Mouse (Mus musculus): Measurements from ENCODE around the gene Gm9945. TPM values are rescaled to one million over a fixed set of nuclear protein-coding genes. Genes with fewer than 3 reads are reported as not detected.

The Gm9945 gene
- total RNA-seq (2023) = not detected

GRCm38 (mm10) chr11:53479783-53480301, at the start of gene Gm9945, which contains the start of gene Sowaha:
Gene Gm9945, plus strand, starts transcription at chr11:53480166.
Gene Sowaha, minus strand, starts transcription at chr11:53480274.

DNA sequence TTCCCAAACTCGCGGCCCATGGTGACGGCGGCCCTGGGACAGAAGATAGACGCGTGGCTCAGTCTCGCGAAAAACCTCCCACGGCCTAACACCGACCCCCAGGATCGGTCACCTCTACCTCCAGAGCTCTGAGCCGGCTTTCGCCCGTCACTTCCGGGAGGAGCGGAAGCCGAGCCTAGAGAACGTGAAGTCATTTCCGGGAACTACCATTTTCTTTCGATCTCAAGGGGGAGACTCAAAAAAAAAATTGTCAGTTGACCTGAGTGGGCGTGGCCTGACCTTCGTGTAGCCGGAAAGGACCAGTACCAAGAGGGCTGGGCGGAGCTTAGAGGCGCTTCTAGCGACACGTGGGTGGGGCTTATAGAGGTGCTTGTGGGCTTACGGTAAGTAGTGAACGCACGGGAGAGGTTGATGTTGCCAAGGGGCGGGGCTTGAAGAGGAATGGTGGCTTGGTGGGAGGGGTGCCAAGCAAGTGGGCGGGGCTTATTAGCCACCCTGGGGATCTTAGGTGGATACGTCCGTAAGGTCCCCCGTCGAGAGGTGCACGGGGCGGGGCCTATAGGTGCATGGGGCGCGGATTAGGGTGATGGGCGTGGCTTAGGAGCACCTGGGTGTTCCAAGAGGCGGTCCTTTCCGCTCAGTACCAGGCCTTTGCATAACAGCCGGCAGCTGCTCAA, 49.2 kb upstream of the Gm9945 start, which contains the start of the genes Uqcrq and Gdf9:
Gene Uqcrq, minus strand, starts transcription at position 162 of the 677 bp plus-strand sequence.
Gene Gdf9, plus strand, starts transcription at position 354 of the 677 bp plus-strand sequence.

DNA sequence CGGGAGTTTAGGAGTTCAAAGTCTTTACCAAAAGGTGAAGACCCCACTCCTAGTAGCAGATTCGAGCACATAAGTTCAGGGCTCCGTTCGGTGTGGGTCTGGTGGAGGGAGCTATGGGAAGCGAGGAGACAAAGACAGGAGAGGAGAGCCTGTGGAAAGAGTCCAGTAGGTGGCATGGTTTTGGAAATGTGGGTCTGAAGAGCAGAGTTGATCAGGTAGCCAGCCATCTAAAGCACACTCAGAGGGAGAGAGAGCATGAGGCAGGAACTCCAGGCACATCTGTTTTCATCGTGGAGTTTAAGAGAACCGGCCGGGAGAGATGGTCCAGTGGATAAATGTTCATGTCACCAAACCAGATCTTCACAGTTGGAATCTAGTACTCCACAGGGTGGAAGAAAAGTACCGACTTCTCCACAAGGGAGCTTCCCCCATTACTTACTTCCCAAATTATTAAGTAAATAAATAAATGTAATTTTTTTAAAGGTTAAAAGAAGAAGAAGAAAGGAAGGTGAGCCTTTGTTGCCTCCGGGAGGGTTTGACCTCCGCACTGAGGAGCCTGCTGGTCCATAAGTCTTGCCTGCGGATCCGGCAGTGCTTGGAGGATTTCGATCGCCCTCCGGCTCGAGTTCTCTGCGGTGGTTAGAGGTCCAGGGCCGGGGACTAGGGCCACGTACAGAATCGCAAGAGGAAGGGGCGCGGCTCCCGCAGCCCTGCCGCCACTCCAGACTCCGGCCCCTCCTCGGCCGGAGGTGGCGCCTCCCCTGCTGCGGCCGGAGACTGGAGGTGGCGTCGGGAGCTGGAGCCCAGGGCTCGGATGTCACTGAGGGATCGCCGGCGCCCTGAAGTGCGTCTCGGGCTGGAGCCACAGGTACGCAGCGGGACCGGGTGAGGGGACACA, 23.2 kb upstream of the Gm9945 start, which contains the start of the genes Gm10447 and Shroom1:
Gene Gm10447, minus strand, starts transcription at position 637 of the 898 bp plus-strand sequence.
Gene Shroom1, plus strand, starts transcription at position 732 of the 898 bp plus-strand sequence.

DNA sequence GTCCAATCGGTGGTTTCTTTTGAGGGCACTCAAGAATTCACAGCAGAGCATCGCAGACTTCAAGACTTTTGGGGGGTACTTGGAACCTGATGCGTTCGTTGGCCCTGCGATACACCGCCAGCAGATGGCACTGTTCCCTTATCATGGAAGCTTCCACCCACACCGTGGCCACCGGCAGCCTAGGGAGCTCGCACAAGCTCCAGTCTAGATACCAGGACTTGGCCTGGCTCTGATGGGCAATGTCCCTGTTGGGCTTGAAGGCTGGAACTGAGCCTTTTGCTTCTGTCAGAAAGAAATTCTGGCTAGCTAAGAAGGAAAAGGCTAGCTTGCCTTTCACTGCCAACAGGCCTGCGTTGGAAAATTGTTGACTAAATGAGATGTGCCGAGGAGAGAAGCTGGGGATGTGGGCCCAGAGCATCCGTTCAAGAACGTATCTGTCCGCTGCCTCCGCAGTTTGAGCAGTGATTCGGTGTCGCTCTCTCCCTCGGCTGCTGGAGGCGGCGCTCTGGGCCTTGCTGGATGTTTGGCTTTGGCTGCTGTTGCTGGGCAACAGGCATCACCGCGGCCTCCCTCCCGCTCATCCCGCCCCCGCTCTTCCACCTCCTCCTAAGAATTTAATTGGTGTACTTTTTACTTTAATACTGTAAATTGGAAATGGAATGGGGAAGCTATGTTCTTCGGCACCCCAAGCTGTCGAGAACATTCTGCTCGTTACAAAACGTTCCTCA, 9.8 kb upstream of the Gm9945 start, which contains the start of gene Gm9837:
Gene Gm9837, minus strand, starts transcription at position 512 of the 728 bp plus-strand sequence.

GRCm38 (mm10) chr11:53519207-53520121, 39.5 kb downstream of the Gm9945 start, which contains the start of gene Sept8:
Gene Sept8, plus strand, starts transcription at chr11:53519257.

Other genes with a start within 250 kb of the Gm9945 start
- 10 to 100 TPM; 87.9 to 98.8 TPM for gene Hspa4, start 179.7 kb upstream of the Gm9945 start, total RNA-seq (2023)
- 10 to 100 TPM; 14.6 to 29.3 TPM for gene Zcchc10, start 155.5 kb upstream of the Gm9945 start, total RNA-seq (2023)
- gene Aff4, start 129.3 kb upstream of the Gm9945 start, total RNA-seq (2023) = 100 to 1,000 TPM; 170 to 172 TPM
- not detected for gene Leap2, start 57.0 kb upstream of the Gm9945 start, total RNA-seq (2023)
- gene Uqcrq, start 49.3 kb upstream of the Gm9945 start, total RNA-seq (2023) = 100 to 1,000 TPM; 172 to 178 TPM
- gene Gdf9, start 49.1 kb upstream of the Gm9945 start, total RNA-seq (2023) = 1 to 10 TPM; 1.3 to 3.0 TPM
- not detected for gene Gm10447, start 23.1 kb upstream of the Gm9945 start, total RNA-seq (2023)
- gene Shroom1, start 23.0 kb upstream of the Gm9945 start, total RNA-seq (2023) = not detected
- not detected for gene Gm9837, start 9.7 kb upstream of the Gm9945 start, total RNA-seq (2023)
- gene Sowaha, start 108 bp downstream of the Gm9945 start, total RNA-seq (2023) = not detected
- gene Sept8, start 39.1 kb downstream of the Gm9945 start, total RNA-seq (2023) = 1 to 10 TPM; 2.8 to 6.4 TPM
- 1 to 10 TPM; 4.7 to 5.6 TPM for gene Kif3a, start 87.2 kb downstream of the Gm9945 start, total RNA-seq (2023)
- gene Il4, start 138.5 kb downstream of the Gm9945 start, total RNA-seq (2023) = 1 to 10 TPM; 1.2 to 2.4 TPM
- gene Il13, start 154.5 kb downstream of the Gm9945 start, total RNA-seq (2023) = under 1 TPM in 1 of 2 experiments, not detected in 1; 0.47 TPM
- gene Rad50, start 227.2 kb downstream of the Gm9945 start, total RNA-seq (2023) = 10 to 100 TPM; 26.4 to 28.0 TPM
- not detected for gene Il5, start 240.6 kb downstream of the Gm9945 start, total RNA-seq (2023)